Mouse (Mus musculus) heart, postnatal 0 days (tissue): ENCODE results near the gene Zcchc10. TPM values are rescaled to one million over a fixed set of nuclear protein-coding genes. Genes with fewer than 3 reads are reported as not detected.
A peak's percentile ranks its signal among the peaks of the same experiment; 100 is the strongest.

ENCODE experiments used
- ATAC-seq: fragments of 200-750 bp; cut with Nextera tagmentation; 2 replicates; pipeline ENCODE4 v1.8.0; 2017; ENCODE audit warnings: low read depth, moderate number of reproducible peaks, moderate library complexity; ENCODE audit not compliant: insufficient read depth
- DNase-seq: peaks from one replicate; pipeline ENCODE4 v3.0.0-alpha.2; 2016; ENCODE audit warnings: low spot score
- H3K27ac ChIP-seq: fragments of 300-500 bp; sonication (generic); 2 replicates; pipeline ENCODE4 v1.5.1; 2014; ENCODE audit warnings: low read depth, mild to moderate bottlenecking
- H3K27me3 ChIP-seq: fragments of 300-500 bp; sonication (generic); 2 replicates; pipeline ENCODE4 v1.6.1; 2014; ENCODE audit warnings: low read length, mixed read lengths; ENCODE audit not compliant: control insufficient read depth, insufficient read depth
- H3K36me3 ChIP-seq: fragments of 300-500 bp; sonication (generic); replicated peaks from 2 replicates; pipeline ENCODE4 v1.6.1; 2014; ENCODE audit warnings: low read length, mixed read lengths; ENCODE audit not compliant: control insufficient read depth, insufficient read depth
- H3K4me1 ChIP-seq: fragments of 300-500 bp; sonication (generic); 2 replicates; pipeline ENCODE4 v1.6.1; 2014; ENCODE audit warnings: antibody characterized with exemption; ENCODE audit not compliant: control insufficient read depth, insufficient read depth
- H3K4me2 ChIP-seq: fragments of 300-500 bp; sonication (generic); 2 replicates; pipeline ENCODE4 v1.6.1; 2014; ENCODE audit warnings: low read depth, mild to moderate bottlenecking, low read length, moderate library complexity
- H3K4me3 ChIP-seq: fragments of 300-500 bp; sonication (generic); 2 replicates; pipeline ENCODE4 v1.5.1; 2014; ENCODE audit warnings: low read depth, low read length
- H3K9ac ChIP-seq: fragments of 300-500 bp; sonication (generic); replicated peaks from 2 replicates; pipeline ENCODE4 v1.6.1; 2014; ENCODE audit warnings: low read depth, low read length, mixed read lengths
- H3K9me3 ChIP-seq: fragments of 300-500 bp; sonication (generic); replicated peaks from 2 replicates; pipeline ENCODE4 v1.6.1; 2016; ENCODE audit warnings: low read length; ENCODE audit not compliant: control insufficient read depth
- CTCF ChIP-seq: IDR thresholded peaks from 2 replicates; pipeline ENCODE4 v1.5.1; 2016; ENCODE audit warnings: antibody characterized with exemption, control low read depth, low read depth
- EP300 ChIP-seq: IDR thresholded peaks from 2 replicates; pipeline ENCODE4 v1.6.1; 2016; ENCODE audit warnings: antibody characterized with exemption, low read depth
- WGBS: fragments of 180-500 bp; shearing (Covaris S2); extraction: QIAGEN DNeasy Blood & Tissue Kit; methylation state at CpG from one replicate; pipeline ENCODE4 v1.1.7; 2014; 5-methylcytosine and 5-hydroxymethylcytosine counted together
- polyA plus RNA-seq: library from polyadenylated mRNA; unstranded; fragments of >200 nt; fragmentation: Nextera tagmentation; extraction: Ambion mirVana; gene quantifications from 2 replicates; pipeline ENCODE4 v1.2.1, GENCODE M21; 2015
- total RNA-seq: library from RNA; depleted of rRNA; stranded (reverse); fragments of >200 nt; gene quantifications from 2 replicates; pipeline ENCODE4 v1.2.3, GENCODE M21; 2014; ENCODE audit warnings: low replicate concordance; rRNA removed

Zcchc10 gene
- total and polyA plus RNA-seq, 2 experiments from 2014 or later, result 15.3 TPM; not detected in 1

DNA sequence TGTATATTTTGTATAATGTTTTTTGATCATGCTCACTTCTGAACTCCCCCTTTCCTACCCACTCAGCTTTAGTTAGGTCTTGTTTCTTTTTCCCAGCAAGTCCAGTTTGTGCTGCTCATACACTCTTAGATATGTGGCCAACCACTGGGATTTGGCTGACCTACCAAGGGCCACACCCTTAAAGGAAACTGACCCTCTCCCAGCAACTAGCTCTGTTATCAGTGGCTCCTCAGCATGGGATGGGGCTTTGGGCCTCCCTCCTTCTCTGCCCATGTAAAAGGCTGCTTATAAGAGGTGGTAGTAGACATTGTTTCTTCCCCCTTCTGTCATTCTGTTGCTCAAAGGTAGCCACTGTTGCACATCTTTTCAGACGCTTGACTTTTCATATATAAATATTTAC, 54.4 kb downstream of the Zcchc10 start:
- no peak for TF ChIP-seq CTCF
- no peak for TF ChIP-seq EP300
- no peaks in the 10 kb centered on the region for H3K4me1 ChIP-seq
- H3K27me3 ChIP-seq, result no peaks in the 10 kb centered on the region
- peaks cover 50% of the 10 kb centered on the region for H3K36me3 ChIP-seq
- H3K9me3 ChIP-seq, result no peaks in the 10 kb centered on the region
- 84% methylated on average over 1 of the region's 1 CpGs for WGBS
- no peak overlapping the region for H3K27ac ChIP-seq
- ATAC-seq (peak; percentile 39; the same call in 1 of the 2 replicates), DNase-seq (peak; percentile 17)
- H3K9ac ChIP-seq, result no peak overlapping the region
- H3K4me2 ChIP-seq, result no peak overlapping the region
- no peak overlapping the region for H3K4me3 ChIP-seq

Other genes with a start within 250 kb of the Zcchc10 start
- gene Hspa4, start 24.2 kb upstream of the Zcchc10 start, total RNA-seq, result 54.0 and 64.3 TPM in 2 replicates
- 59.0 and 75.6 TPM in 2 replicates for gene Hspa4, start 24.2 kb upstream of the Zcchc10 start, polyA plus RNA-seq
- gene Aff4, start 26.2 kb downstream of the Zcchc10 start, total RNA-seq, result 59.6 and 70.1 TPM in 2 replicates
- 27.6 and 36.0 TPM in 2 replicates for gene Aff4, start 26.2 kb downstream of the Zcchc10 start, polyA plus RNA-seq
- not detected in 2 replicates for gene Leap2, start 98.5 kb downstream of the Zcchc10 start, total RNA-seq
- not detected in 2 replicates for gene Leap2, start 98.5 kb downstream of the Zcchc10 start, polyA plus RNA-seq
- 76.4 and 97.1 TPM in 2 replicates for gene Uqcrq, start 106.2 kb downstream of the Zcchc10 start, total RNA-seq
- 3,062 and 3,250 TPM in 2 replicates for gene Uqcrq, start 106.2 kb downstream of the Zcchc10 start, polyA plus RNA-seq
- gene Gdf9, start 106.3 kb downstream of the Zcchc10 start, total RNA-seq, result 0.08 and 0.95 TPM in 2 replicates
- gene Gdf9, start 106.3 kb downstream of the Zcchc10 start, polyA plus RNA-seq, result 0.79 and 1.1 TPM in 2 replicates
- not detected in 2 replicates for gene Gm10447, start 132.4 kb downstream of the Zcchc10 start, total RNA-seq
- gene Gm10447, start 132.4 kb downstream of the Zcchc10 start, polyA plus RNA-seq, result 0.04 TPM in 1 of 2 replicates, not detected in the other
- gene Shroom1, start 132.5 kb downstream of the Zcchc10 start, total RNA-seq, result 1.4 and 2.9 TPM in 2 replicates
- gene Shroom1, start 132.5 kb downstream of the Zcchc10 start, polyA plus RNA-seq, result 0.40 and 0.41 TPM in 2 replicates
- not detected in 2 replicates for gene Gm9837, start 145.8 kb downstream of the Zcchc10 start, total RNA-seq
- gene Gm9837, start 145.8 kb downstream of the Zcchc10 start, polyA plus RNA-seq, result not detected in 2 replicates
- gene Gm9945, start 155.5 kb downstream of the Zcchc10 start, total RNA-seq, result not detected in 2 replicates
- not detected in 2 replicates for gene Gm9945, start 155.5 kb downstream of the Zcchc10 start, polyA plus RNA-seq
- not detected in 2 replicates for gene Sowaha, start 155.6 kb downstream of the Zcchc10 start, total RNA-seq
- 0.04 and 0.08 TPM in 2 replicates for gene Sowaha, start 155.6 kb downstream of the Zcchc10 start, polyA plus RNA-seq
- gene Sept8, start 194.6 kb downstream of the Zcchc10 start, total RNA-seq, result 47.1 and 55.8 TPM in 2 replicates
- gene Sept8, start 194.6 kb downstream of the Zcchc10 start, polyA plus RNA-seq, result 10.3 and 11.5 TPM in 2 replicates
- 6.1 and 17.5 TPM in 2 replicates for gene Kif3a, start 242.7 kb downstream of the Zcchc10 start, total RNA-seq
- 23.7 and 24.3 TPM in 2 replicates for gene Kif3a, start 242.7 kb downstream of the Zcchc10 start, polyA plus RNA-seq